Mouse (Mus musculus) WW6 (cell line): ENCODE data around the gene Taar5.

Experiments
- DNase-seq: peaks from one replicate; pipeline ENCODE4 v3.0.0-alpha.2; 2013; ENCODE audit warnings: low read depth, low spot score

Taar5 gene

GRCm38 (mm10) chr10:24008143-24008542 lies 37.6 kb downstream of the Taar5 start:
- DNase-seq, result no peak
